9 mouse cellular contexts compared by ENCODE assay signal in genomic region chr8:71719928-71720457, GRCm38 (mm10). TPM values are rescaled to one million over a fixed set of nuclear protein-coding genes. Genes with fewer than 3 reads are reported as not detected.
DNase-seq lines count a peak whose midpoint lies in the region; ATAC-seq and TF ChIP-seq lines count a peak whose summit lies in the region.
"Had no signal": no experiment of that assay in that cellular context is flagged by ENCODE, and none has a peak within 500 bp of the region (broad histone marks: within the 10 kb centered on the region; RNA-seq: fewer than 3 reads in every experiment).

No protein-coding gene starts in this region.

- WGBS in forebrain, embryonic 10.5 days, result 35% methylated on average over 7 of the region's 7 CpGs
- WGBS in midbrain, postnatal 0 days, result 14% methylated on average over 7 of the region's 7 CpGs
- WGBS in lung, adult 2 months, result 49% methylated on average over 7 of the region's 7 CpGs

- peaks cover 51% of the 10 kb centered on the region for H3K4me1 ChIP-seq in forebrain, embryonic 10.5 days
- peaks cover 33% of the 10 kb centered on the region for H3K4me1 ChIP-seq in midbrain, postnatal 0 days (ENCODE audit: insufficient read depth, low read length)
- no peaks in the 10 kb centered on the region for H3K4me1 ChIP-seq in lung, adult 2 months (ENCODE audit: control insufficient read depth, insufficient read depth, low read length)

- TF ChIP-seq CTCF in midbrain, postnatal 0 days (IDR thresholded peaks at IDR 0.05), result no peak; the same call in 1 of the 2 replicates
- no peak for TF ChIP-seq CTCF in lung, adult 2 months (IDR thresholded peaks at IDR 0.05; ENCODE audit: insufficient read depth, low read length)

- no peaks in the 10 kb centered on the region for H3K9me3 ChIP-seq in forebrain, embryonic 10.5 days
- H3K9me3 ChIP-seq in midbrain, postnatal 0 days (ENCODE audit: low read length), result no peaks in the 10 kb centered on the region

- DNase-seq in ZHBTc4 (ENCODE audit: low read depth, low spot score), result peak; percentile 77
- peak; percentile 82 for DNase-seq in forebrain, embryonic 10.5 days (ENCODE audit: extremely low spot score, low spot score)
- DNase-seq in layer of hippocampus, adult 9-11 months, result peak; percentile 84
- DNase-seq in midbrain, postnatal 0 days (ENCODE audit: low spot score), result peak; percentile 94
- no peak for DNase-seq in heart, adult 11 months
- no peak for DNase-seq in lung, adult 2 months
- no peak for DNase-seq in adrenal gland, adult (ENCODE audit: inconsistent age in 2 of 2, low spot score in 1 of 2)
- DNase-seq in lung, adult 18-20 months, result no peak

- peak overlapping the region; percentile 23; the same call in 1 of the 2 replicates for H3K4me3 ChIP-seq in forebrain, embryonic 10.5 days
- no peak overlapping the region for H3K4me3 ChIP-seq in midbrain, postnatal 0 days (ENCODE audit: low read depth, low read length)
- no peak overlapping the region for H3K4me3 ChIP-seq in lung, adult 2 months (replicated peaks; ENCODE audit: extremely low read depth, low read depth, low read length)

- peaks cover 31% of the 10 kb centered on the region for H3K27me3 ChIP-seq in forebrain, embryonic 10.5 days (ENCODE audit: poor library complexity, severe bottlenecking)
- H3K27me3 ChIP-seq in midbrain, postnatal 0 days (ENCODE audit: insufficient read depth, low read length), result no peaks in the 10 kb centered on the region
- H3K27me3 ChIP-seq: Patski had no signal

- H3K9ac ChIP-seq in midbrain, postnatal 0 days (replicated peaks; ENCODE audit: low read length, poor library complexity, severe bottlenecking), result no peak overlapping the region; the same call in 1 of the 2 replicates

- ATAC-seq in midbrain, postnatal 0 days (ENCODE audit: low FRiP score), result peak; percentile 73
- ATAC-seq: Patski had no signal

- H3K27ac ChIP-seq in forebrain, embryonic 10.5 days, result peak overlapping the region; percentile 78
- H3K27ac ChIP-seq in midbrain, postnatal 0 days (ENCODE audit: low read depth, low read length), result peak overlapping the region; percentile 65

- peaks cover 4% of the 10 kb centered on the region; the same call in 1 of the 2 replicates for H3K36me3 ChIP-seq in forebrain, embryonic 10.5 days (replicated peaks)
- H3K36me3 ChIP-seq in midbrain, postnatal 0 days (ENCODE audit: insufficient read depth, low read length), result peaks cover 11% of the 10 kb centered on the region

- TF ChIP-seq POLR2A in lung, adult 2 months (IDR thresholded peaks at IDR 0.05; ENCODE audit: borderline replicate concordance, extremely low read depth, low read depth, low read length), result no peak

- H3K4me2 ChIP-seq in midbrain, postnatal 0 days (ENCODE audit: low read depth, low read length, poor library complexity, severe bottlenecking), result peak overlapping the region; percentile 32

RNA-seq across cellular contexts. Expression of gene Fcho1, which starts 5.5 kb away (rescaled TPM):
- polyA plus RNA-seq in forebrain, embryonic 10.5 days (2016; fragmentation: Nextera tagmentation; extraction: Ambion mirVana), result 12.6 and 13.2 TPM in 2 replicates
- 109 and 114 TPM in 2 replicates for total RNA-seq in midbrain, postnatal 0 days (2014; rRNA removed)
- 88.4 and 89.5 TPM in 2 replicates for polyA plus RNA-seq in midbrain, postnatal 0 days (2015; fragmentation: Nextera tagmentation; extraction: Ambion mirVana)
- 20.0 and 23.3 TPM in 2 replicates for polyA plus RNA-seq in lung, adult 2 months (2012; rRNA removed)

RNA-seq across cellular contexts. Expression of gene B3gnt3, which starts 18.4 kb away (rescaled TPM):
- 0.41 and 0.69 TPM in 2 replicates for polyA plus RNA-seq in forebrain, embryonic 10.5 days (2016; fragmentation: Nextera tagmentation; extraction: Ambion mirVana)
- total RNA-seq in midbrain, postnatal 0 days (2014; rRNA removed), result 0.24 and 1.6 TPM in 2 replicates
- polyA plus RNA-seq in midbrain, postnatal 0 days (2015; fragmentation: Nextera tagmentation; extraction: Ambion mirVana), result 0.31 and 0.50 TPM in 2 replicates
- 25.0 and 31.3 TPM in 2 replicates for polyA plus RNA-seq in lung, adult 2 months (2012; rRNA removed)

RNA-seq across cellular contexts. Expression of gene Insl3, which starts 31.0 kb away (rescaled TPM):
- polyA plus RNA-seq in forebrain, embryonic 10.5 days (2016; fragmentation: Nextera tagmentation; extraction: Ambion mirVana), result 0.26 TPM in 1 of 2 replicates, not detected in the other
- total RNA-seq in midbrain, postnatal 0 days (2014; rRNA removed), result not detected in 2 replicates
- 1.2 and 2.1 TPM in 2 replicates for polyA plus RNA-seq in midbrain, postnatal 0 days (2015; fragmentation: Nextera tagmentation; extraction: Ambion mirVana)
- polyA plus RNA-seq in lung, adult 2 months (2012; rRNA removed), result 58.5 and 60.7 TPM in 2 replicates

RNA-seq across cellular contexts. Expression of gene Jak3, which starts 43.9 kb away (rescaled TPM):
- polyA plus RNA-seq in forebrain, embryonic 10.5 days (2016; fragmentation: Nextera tagmentation; extraction: Ambion mirVana), result 2.5 and 3.0 TPM in 2 replicates
- total RNA-seq in midbrain, postnatal 0 days (2014; rRNA removed), result 9.0 and 12.3 TPM in 2 replicates
- polyA plus RNA-seq in midbrain, postnatal 0 days (2015; fragmentation: Nextera tagmentation; extraction: Ambion mirVana), result 6.4 and 7.1 TPM in 2 replicates
- polyA plus RNA-seq in lung, adult 2 months (2012; rRNA removed), result 56.6 and 72.7 TPM in 2 replicates

RNA-seq across cellular contexts. Expression of gene Unc13a, which starts 48.4 kb away (rescaled TPM):
- polyA plus RNA-seq in forebrain, embryonic 10.5 days (2016; fragmentation: Nextera tagmentation; extraction: Ambion mirVana), result 2.9 and 3.3 TPM in 2 replicates
- 69.0 and 70.8 TPM in 2 replicates for total RNA-seq in midbrain, postnatal 0 days (2014; rRNA removed)
- polyA plus RNA-seq in midbrain, postnatal 0 days (2015; fragmentation: Nextera tagmentation; extraction: Ambion mirVana), result 14.5 and 16.2 TPM in 2 replicates
- polyA plus RNA-seq in lung, adult 2 months (2012; rRNA removed), result 0.25 and 0.32 TPM in 2 replicates

Comparison
In these comparisons a context has a peak if more than half of its experiments do, and no peak if none do; other contexts are left out.
1. DNase-seq: peak in ZHBTc4 (single experiment), forebrain, embryonic 10.5 days (single experiment), layer of hippocampus, adult 9-11 months (single experiment) and midbrain, postnatal 0 days (single experiment); none in heart, adult 11 months (single experiment), lung, adult 2 months (single experiment), adrenal gland, adult (0 of 2) and lung, adult 18-20 months (0 of 2).
2. RNA of gene B3gnt3, which starts 18.4 kb away (polyA plus RNA-seq): 25.0 to 31.3 TPM in lung, adult 2 months; 0.41 to 0.69 TPM in forebrain, embryonic 10.5 days and 0.31 to 0.50 TPM in midbrain, postnatal 0 days; every median in the first group is over 10 times any median in the second.
3. RNA of gene Insl3, which starts 31.0 kb away (polyA plus RNA-seq): 58.5 to 60.7 TPM in lung, adult 2 months; 1.2 to 2.1 TPM in midbrain, postnatal 0 days and 0.26 TPM in forebrain, embryonic 10.5 days; every median in the first group is over 10 times any median in the second.